Mouse (Mus musculus): ENCODE results near the gene Acrbp.

DNA sequence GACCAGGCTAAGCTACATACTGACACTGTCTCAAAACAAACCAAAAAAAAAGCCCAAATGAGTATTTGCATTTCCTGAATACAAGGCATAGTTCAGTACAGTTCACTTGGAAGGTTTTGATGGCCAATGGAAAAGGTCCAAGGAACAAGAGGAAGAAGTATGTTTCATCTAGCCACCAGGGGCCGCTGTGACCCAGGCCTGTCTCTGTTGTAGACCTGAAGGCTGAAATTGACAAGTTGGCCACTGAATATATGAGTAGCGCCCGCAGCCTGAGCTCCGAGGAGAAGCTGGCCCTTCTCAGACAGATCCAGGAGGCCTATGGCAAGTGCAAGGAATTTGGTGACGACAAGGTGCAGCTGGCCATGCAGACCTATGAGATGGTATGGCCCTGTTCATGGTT is 2.8 kb upstream of the Acrbp start:
- TF ChIP-seq EP300 (IDR thresholded peaks at IDR 0.05) (no peak), CTCF (IDR thresholded peaks at IDR 0.05) (peak; percentile 93)
